Mouse (Mus musculus): ENCODE data around the gene Tbxa2r.

Tbxa2r gene

GRCm38 (mm10) chr10:81299585-81300351, 28.8 kb upstream of the Tbxa2r start:
- DNase-seq (ENCODE audit: low spot score in 2 of 2) = no peak

- DNase-seq (ENCODE audit: low spot score in 2 of 2) = no peak
Measured at GRCm38 (mm10) chr10:81300352-81300907, 28.1 kb upstream of the Tbxa2r start.

- DNase-seq (ENCODE audit: low spot score in 2 of 2) = no peak
Measured at GRCm38 (mm10) chr10:81301321-81301720, 27.2 kb upstream of the Tbxa2r start.

- no peak for DNase-seq (ENCODE audit: low spot score in 2 of 2)
Measured at GRCm38 (mm10) chr10:81302288-81302687, 26.2 kb upstream of the Tbxa2r start.

GRCm38 (mm10) chr10:81302781-81303218, 25.7 kb upstream of the Tbxa2r start:
- DNase-seq (ENCODE audit: low spot score in 2 of 2) = no peak

GRCm38 (mm10) chr10:81303258-81303657, 25.3 kb upstream of the Tbxa2r start:
- DNase-seq (ENCODE audit: low spot score in 2 of 2) = no peak

GRCm38 (mm10) chr10:81303761-81304160, 24.8 kb upstream of the Tbxa2r start:
- no peak for DNase-seq (ENCODE audit: low spot score in 2 of 2)

- peak in 1 of 2 experiments; percentile 38 for DNase-seq (ENCODE audit: low spot score in 2 of 2)
Measured at GRCm38 (mm10) chr10:81304597-81305238, 23.8 kb upstream of the Tbxa2r start.

- no peak for DNase-seq (ENCODE audit: low spot score in 2 of 2)
Measured at GRCm38 (mm10) chr10:81305663-81306062, 22.9 kb upstream of the Tbxa2r start.

GRCm38 (mm10) chr10:81306173-81306668, 22.3 kb upstream of the Tbxa2r start:
- no peak for DNase-seq (ENCODE audit: low spot score in 2 of 2)

- no peak for DNase-seq (ENCODE audit: low spot score in 2 of 2)
Measured at GRCm38 (mm10) chr10:81306837-81307682, 21.5 kb upstream of the Tbxa2r start.

- DNase-seq (ENCODE audit: low spot score in 2 of 2) = no peak
Measured at GRCm38 (mm10) chr10:81309571-81309970, 19.0 kb upstream of the Tbxa2r start.

GRCm38 (mm10) chr10:81313581-81313980, 14.9 kb upstream of the Tbxa2r start:
- no peak for DNase-seq (ENCODE audit: low spot score in 2 of 2)

- no peak for DNase-seq (ENCODE audit: low spot score in 2 of 2)
Measured at GRCm38 (mm10) chr10:81314201-81314600, 14.3 kb upstream of the Tbxa2r start.

GRCm38 (mm10) chr10:81315587-81315986, 12.9 kb upstream of the Tbxa2r start:
- DNase-seq (ENCODE audit: low spot score in 2 of 2) = no peak

- DNase-seq (ENCODE audit: low spot score in 2 of 2) = no peak
Measured at GRCm38 (mm10) chr10:81316338-81317060, 12.0 kb upstream of the Tbxa2r start.

GRCm38 (mm10) chr10:81317273-81317672, 11.3 kb upstream of the Tbxa2r start:
- peak; percentile 48 to 58 for DNase-seq (ENCODE audit: low spot score in 2 of 2)

- no peak for DNase-seq (ENCODE audit: low spot score in 2 of 2)
Measured at GRCm38 (mm10) chr10:81318589-81319329, 9.8 kb upstream of the Tbxa2r start.

GRCm38 (mm10) chr10:81319330-81319699, 9.2 kb upstream of the Tbxa2r start:
- no peak for DNase-seq (ENCODE audit: low spot score in 2 of 2)

All from urinary bladder, adult 18-20 months (tissue).